In the genomic region with DNA sequence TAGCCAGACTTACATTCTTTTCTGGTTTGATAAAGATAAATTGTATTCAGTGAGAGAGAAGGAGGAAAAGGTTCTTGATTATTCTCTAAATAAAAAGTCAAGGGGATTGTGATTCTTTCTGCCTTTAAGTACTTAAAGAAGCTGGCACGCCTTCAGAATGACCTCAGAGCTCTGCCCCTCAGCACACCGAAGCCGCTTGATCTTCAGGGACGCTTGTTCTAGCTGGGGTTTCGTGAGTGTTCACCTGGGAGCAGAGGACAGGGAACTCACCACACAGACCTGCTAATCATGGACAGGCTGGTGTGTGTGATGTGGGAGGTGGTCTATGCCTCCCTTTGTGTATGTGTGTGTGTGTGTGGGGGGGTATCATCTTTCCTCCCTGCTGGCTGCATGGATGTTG, we compare ENCODE assay signal across 18 mouse cellular contexts.
DNase-seq lines count a peak whose midpoint lies in the region; ATAC-seq and TF ChIP-seq lines count a peak whose summit lies in the region.
"Had no signal": no experiment of that assay in that cellular context is flagged by ENCODE, and none has a peak within 500 bp of the region (broad histone marks: within the 10 kb centered on the region; RNA-seq: fewer than 3 reads in every experiment).

No protein-coding gene starts in this region.

- 52% methylated on average over 5 of the region's 5 CpGs for WGBS in heart, embryonic 13.5 days
- WGBS in midbrain, embryonic 11.5 days, result 88% methylated on average over 5 of the region's 5 CpGs
- WGBS in midbrain, postnatal 0 days, result 56% methylated on average over 5 of the region's 5 CpGs
- WGBS in forebrain, postnatal 0 days, result 60% methylated on average over 5 of the region's 5 CpGs

- 0 out of 2 replicates have a peak overlapping the region, but pooled peaks have one; percentile 30 for H3K4me2 ChIP-seq in heart, embryonic 13.5 days
- H3K4me2 ChIP-seq in midbrain, embryonic 11.5 days, result no peak overlapping the region
- H3K4me2 ChIP-seq in midbrain, postnatal 0 days (ENCODE audit: low read depth, low read length, poor library complexity, severe bottlenecking), result no peak overlapping the region
- no peak overlapping the region for H3K4me2 ChIP-seq in forebrain, postnatal 0 days (ENCODE audit: low read depth)
- H3K4me2 ChIP-seq: liver, embryonic 11.5 days; midbrain, embryonic 12.5 days; neural tube, embryonic 15.5 days had no signal

- no peaks in the 10 kb centered on the region for H3K36me3 ChIP-seq in heart, embryonic 13.5 days
- no peaks in the 10 kb centered on the region for H3K36me3 ChIP-seq in midbrain, embryonic 11.5 days (ENCODE audit: control insufficient read depth, insufficient read depth, low read length)
- no peaks in the 10 kb centered on the region for H3K36me3 ChIP-seq in midbrain, postnatal 0 days (ENCODE audit: insufficient read depth, low read length)
- no peaks in the 10 kb centered on the region for H3K36me3 ChIP-seq in forebrain, postnatal 0 days (ENCODE audit: insufficient read depth)
- H3K36me3 ChIP-seq: midbrain, embryonic 12.5 days; neural tube, embryonic 15.5 days had no signal

- H3K9me3 ChIP-seq in heart, embryonic 13.5 days, result no peaks in the 10 kb centered on the region
- no peaks in the 10 kb centered on the region for H3K9me3 ChIP-seq in midbrain, embryonic 11.5 days (ENCODE audit: control insufficient read depth, low read length)
- H3K9me3 ChIP-seq in midbrain, postnatal 0 days (ENCODE audit: low read length), result no peaks in the 10 kb centered on the region
- no peaks in the 10 kb centered on the region for H3K9me3 ChIP-seq in forebrain, postnatal 0 days (ENCODE audit: low read length)
- H3K9me3 ChIP-seq: midbrain, embryonic 12.5 days; neural tube, embryonic 15.5 days had no signal

- no peaks in the 10 kb centered on the region for H3K27me3 ChIP-seq in heart, embryonic 13.5 days (replicated peaks)
- no peaks in the 10 kb centered on the region for H3K27me3 ChIP-seq in midbrain, embryonic 11.5 days (ENCODE audit: control insufficient read depth, insufficient read depth, low read length)
- no peaks in the 10 kb centered on the region for H3K27me3 ChIP-seq in midbrain, postnatal 0 days (ENCODE audit: insufficient read depth, low read length)
- H3K27me3 ChIP-seq in forebrain, postnatal 0 days (ENCODE audit: insufficient read depth, low read length), result no peaks in the 10 kb centered on the region
- H3K27me3 ChIP-seq: midbrain, embryonic 12.5 days; neural tube, embryonic 15.5 days had no signal

- H3K27ac ChIP-seq in heart, embryonic 13.5 days (replicated peaks), result peak overlapping the region; percentile 66; the same call in 1 of the 2 replicates
- no peak overlapping the region for H3K27ac ChIP-seq in midbrain, embryonic 11.5 days (ENCODE audit: low read depth, low read length)
- no peak overlapping the region for H3K27ac ChIP-seq in midbrain, postnatal 0 days (ENCODE audit: low read depth, low read length)
- H3K27ac ChIP-seq in forebrain, postnatal 0 days (ENCODE audit: low read depth, low read length), result no peak overlapping the region
- H3K27ac ChIP-seq: macrophage; midbrain, embryonic 12.5 days; neural tube, embryonic 15.5 days had no signal

- no peak for TF ChIP-seq CTCF in midbrain, postnatal 0 days (IDR thresholded peaks at IDR 0.05)
- TF ChIP-seq CTCF in forebrain, postnatal 0 days (IDR thresholded peaks at IDR 0.05; ENCODE audit: low read depth), result no peak

- no peak for ATAC-seq in heart, embryonic 13.5 days (ENCODE audit: extremely low read depth, insufficient number of reproducible peaks, low FRiP score, low TSS enrichment)
- ATAC-seq in midbrain, embryonic 11.5 days (ENCODE audit: low FRiP score), result no peak
- no peak for ATAC-seq in midbrain, postnatal 0 days (ENCODE audit: low FRiP score)
- ATAC-seq in forebrain, postnatal 0 days, result no peak

- H3K9ac ChIP-seq in heart, embryonic 13.5 days, result 0 out of 2 replicates have a peak overlapping the region, but pooled peaks have one; percentile 0
- H3K9ac ChIP-seq in midbrain, embryonic 11.5 days (ENCODE audit: low read length), result no peak overlapping the region
- H3K9ac ChIP-seq in midbrain, postnatal 0 days (replicated peaks; ENCODE audit: low read length, poor library complexity, severe bottlenecking), result no peak overlapping the region
- no peak overlapping the region for H3K9ac ChIP-seq in forebrain, postnatal 0 days
- H3K9ac ChIP-seq: midbrain, embryonic 12.5 days; neural tube, embryonic 15.5 days had no signal

- no peak overlapping the region for H3K4me3 ChIP-seq in heart, embryonic 13.5 days
- H3K4me3 ChIP-seq in midbrain, embryonic 11.5 days (ENCODE audit: low read depth, low read length), result no peak overlapping the region
- H3K4me3 ChIP-seq in midbrain, postnatal 0 days (ENCODE audit: low read depth, low read length), result no peak overlapping the region
- no peak overlapping the region for H3K4me3 ChIP-seq in forebrain, postnatal 0 days (ENCODE audit: low read depth, low read length)
- H3K4me3 ChIP-seq: midbrain, embryonic 12.5 days; myocyte; neural tube, embryonic 15.5 days had no signal

- peaks cover 45% of the 10 kb centered on the region for H3K4me1 ChIP-seq in heart, embryonic 13.5 days
- H3K4me1 ChIP-seq in midbrain, embryonic 11.5 days (ENCODE audit: control insufficient read depth, insufficient read depth, low read length), result no peaks in the 10 kb centered on the region
- 0 out of 2 replicates have a peak, but pooled peaks cover 5% of the 10 kb centered on the region for H3K4me1 ChIP-seq in midbrain, postnatal 0 days (ENCODE audit: insufficient read depth, low read length)
- H3K4me1 ChIP-seq in forebrain, postnatal 0 days (ENCODE audit: insufficient read depth), result no peaks in the 10 kb centered on the region
- H3K4me1 ChIP-seq: neural tube, embryonic 15.5 days had no signal

- DNase-seq in heart, postnatal 4 days, result no peak
- DNase-seq in midbrain, embryonic 11.5 days (ENCODE audit: low spot score, missing footprints), result peak; percentile 57
- no peak for DNase-seq in midbrain, postnatal 0 days (ENCODE audit: low spot score)
- DNase-seq in lung, postnatal 14 days, result peak; percentile 13
- no peak for DNase-seq in thymus, adult 18-20 months
- DNase-seq in forebrain, postnatal 0 days, result no peak
- DNase-seq: cerebellum, adult 11-12 months; cerebellum, postnatal 36 days; kidney, adult 2 months; layer of hippocampus, adult 9-11 months; right cerebral cortex, postnatal 4 days; thymus, adult 2 months had no signal

Comparison
In these comparisons a context has a peak if more than half of its experiments do, and no peak if none do; other contexts are left out.
1. DNase-seq: peak in midbrain, embryonic 11.5 days (single experiment) and lung, postnatal 14 days (single experiment); none in heart, postnatal 4 days (single experiment), midbrain, postnatal 0 days (single experiment), thymus, adult 18-20 months (0 of 2) and forebrain, postnatal 0 days (single experiment).